Mouse (Mus musculus) layer of hippocampus, adult 6 months (tissue): Measurements from ENCODE around the gene Fcgr1. TPM values are rescaled to one million over a fixed set of nuclear protein-coding genes. Genes with fewer than 3 reads are reported as not detected.

ENCODE experiments used
- long read RNA-seq, 2 experiments: library from polyadenylated mRNA; unstranded; transcript quantifications; one replicate each; pipeline ENCODE4 v2.0.0; 2019 to 2020
- microRNA-seq: library from miRNA; unstranded; fragments of <30 nt; microRNA quantifications from one replicate; pipeline ENCODE4 v1.2.0, GENCODE M21; 2020
- polyA plus RNA-seq: library from polyadenylated mRNA; unstranded; fragments of <200 nt; fragmentation: Nextera tagmentation; gene quantifications from 2 replicates; pipeline ENCODE4 v1.2.3, GENCODE M21; 2021

Fcgr1 gene
- polyA plus RNA-seq: 2.1 and 3.1 TPM in 2 replicates
- long read RNA-seq, experiment 1, transcript Fcgr1-201 (6 exons, 2,589 nt): major isoform, 5 of 5 reads
- long read RNA-seq, experiment 1, partial matches to known transcripts: 0 of 5 reads
- long read RNA-seq, experiment 1, other reads (novel, unspliced or antisense): 0 of 5 reads
- long read RNA-seq, experiment 2, transcript Fcgr1-201 (6 exons, 2,589 nt): major isoform, 5 of 5 reads
- long read RNA-seq, experiment 2, partial matches to known transcripts: 0 of 5 reads
- long read RNA-seq, experiment 2, other reads (novel, unspliced or antisense): 0 of 5 reads

GRCm38 (mm10) chr3:96293787-96294186 is at the start of gene Fcgr1:
Gene Fcgr1, minus strand, starts transcription at chr3:96293969.

GRCm38 (mm10) chr3:96269511-96270474 is 24.0 kb downstream of the Fcgr1 start, which contains the start of gene Hist2h2bb:
Gene Hist2h2bb, plus strand, starts transcription at chr3:96269752.

GRCm38 (mm10) chr3:96268051-96268775 is 25.6 kb downstream of the Fcgr1 start, which contains the start of gene Hist2h3b:
Gene Hist2h3b, plus strand, starts transcription at chr3:96268654.

GRCm38 (mm10) chr3:96262979-96263550 is 30.7 kb downstream of the Fcgr1 start, which contains the start of gene Hist2h4:
Gene Hist2h4, minus strand, starts transcription at chr3:96263311.

GRCm38 (mm10) chr3:96246427-96246856 is 47.3 kb downstream of the Fcgr1 start, which contains the start of gene Hist2h3c1:
Gene Hist2h3c1, plus strand, starts transcription at chr3:96246685.

GRCm38 (mm10) chr3:96245003-96245886 is 48.5 kb downstream of the Fcgr1 start, which contains the start of gene Hist2h2aa1:
Gene Hist2h2aa1, plus strand, starts transcription at chr3:96245497.

GRCm38 (mm10) chr3:96239949-96240798 is 53.6 kb downstream of the Fcgr1 start, which contains the start of gene Hist2h2aa2:
Gene Hist2h2aa2, minus strand, starts transcription at chr3:96240276.

GRCm38 (mm10) chr3:96238954-96239793 is 54.6 kb downstream of the Fcgr1 start, which contains the start of gene Hist2h3c2:
Gene Hist2h3c2, minus strand, starts transcription at chr3:96239127.

Small RNA genes lying within 50 kb of the gene (microRNA-seq; reads per million reads assigned to microRNA genes)
- gene Gm47311 (not detected), gene Gm47313 (not detected)

Other genes starting within 250 kb of the Fcgr1 start
- gene Vps45, start 235.5 kb downstream of the Fcgr1 start, polyA plus RNA-seq: 20.4 and 23.1 TPM in 2 replicates
- 7.7 and 8.0 TPM in 2 replicates for gene Otud7b, start 189.4 kb downstream of the Fcgr1 start, polyA plus RNA-seq
- gene Mtmr11, start 132.0 kb downstream of the Fcgr1 start, polyA plus RNA-seq: 2.4 and 3.0 TPM in 2 replicates
- gene Sf3b4, start 121.6 kb downstream of the Fcgr1 start, polyA plus RNA-seq: 26.4 and 34.0 TPM in 2 replicates
- gene Sv2a, start 112.8 kb downstream of the Fcgr1 start, polyA plus RNA-seq: 59.4 and 61.5 TPM in 2 replicates
- gene Bola1, start 74.3 kb downstream of the Fcgr1 start, polyA plus RNA-seq: 77.8 and 84.9 TPM in 2 replicates
- gene Hist2h2ab, start 74.1 kb downstream of the Fcgr1 start, polyA plus RNA-seq: 1.0 TPM in 1 of 2 replicates, not detected in the other
- 3.7 and 6.7 TPM in 2 replicates for gene Hist2h2ac, start 73.1 kb downstream of the Fcgr1 start, polyA plus RNA-seq
- gene Hist2h2be, start 72.8 kb downstream of the Fcgr1 start, polyA plus RNA-seq: 7.2 and 8.0 TPM in 2 replicates
- gene Hist2h3c2, start 54.8 kb downstream of the Fcgr1 start, polyA plus RNA-seq: 1.7 and 2.9 TPM in 2 replicates
- gene Hist2h2aa2, start 53.7 kb downstream of the Fcgr1 start, polyA plus RNA-seq: 117 and 163 TPM in 2 replicates
- 141 and 245 TPM in 2 replicates for gene Hist2h2aa1, start 48.5 kb downstream of the Fcgr1 start, polyA plus RNA-seq
- gene Hist2h3c1, start 47.3 kb downstream of the Fcgr1 start, polyA plus RNA-seq: not detected in 2 replicates
- 0.78 and 0.79 TPM in 2 replicates for gene Hist2h4, start 30.7 kb downstream of the Fcgr1 start, polyA plus RNA-seq
- 5.1 and 5.5 TPM in 2 replicates for gene Hist2h3b, start 25.3 kb downstream of the Fcgr1 start, polyA plus RNA-seq
- gene Hist2h2bb, start 24.2 kb downstream of the Fcgr1 start, polyA plus RNA-seq: 0.53 TPM in 1 of 2 replicates, not detected in the other
- gene BC107364, start 158.3 kb upstream of the Fcgr1 start, polyA plus RNA-seq: 0.14 TPM in 1 of 2 replicates, not detected in the other
- 0.19 and 0.55 TPM in 2 replicates for gene Hfe2, start 231.2 kb upstream of the Fcgr1 start, polyA plus RNA-seq